Mouse (Mus musculus): ENCODE data around the gene Cdca5. TPM values are rescaled to one million over a fixed set of nuclear protein-coding genes. Genes with fewer than 3 reads are reported as not detected.
"Not testable (repeated sequence)": the region's sequence is repeated elsewhere in the genome, so short reads cannot be mapped to it uniquely, and the experiment has no call there.

Cdca5 gene
- total RNA-seq (2021): not detected
- long read RNA-seq, experiment 1: 0 reads
- long read RNA-seq, experiment 2: 0 reads

GRCm38 (mm10) chr19:6084478-6085248, at the start of gene Cdca5, which contains the start of gene Zfpl1:
Gene Cdca5, plus strand, starts transcription at chr19:6084983.
Gene Zfpl1, minus strand, starts transcription at chr19:6084956.
- DNase-seq (ENCODE audit: low spot score): peak; percentile 96

- no peak for DNase-seq (ENCODE audit: low spot score)
Observed at GRCm38 (mm10) chr19:6035966-6036585, 48.7 kb upstream of the Cdca5 start.

GRCm38 (mm10) chr19:6037695-6038094, 47.1 kb upstream of the Cdca5 start:
- DNase-seq (ENCODE audit: low spot score): no peak

DNA sequence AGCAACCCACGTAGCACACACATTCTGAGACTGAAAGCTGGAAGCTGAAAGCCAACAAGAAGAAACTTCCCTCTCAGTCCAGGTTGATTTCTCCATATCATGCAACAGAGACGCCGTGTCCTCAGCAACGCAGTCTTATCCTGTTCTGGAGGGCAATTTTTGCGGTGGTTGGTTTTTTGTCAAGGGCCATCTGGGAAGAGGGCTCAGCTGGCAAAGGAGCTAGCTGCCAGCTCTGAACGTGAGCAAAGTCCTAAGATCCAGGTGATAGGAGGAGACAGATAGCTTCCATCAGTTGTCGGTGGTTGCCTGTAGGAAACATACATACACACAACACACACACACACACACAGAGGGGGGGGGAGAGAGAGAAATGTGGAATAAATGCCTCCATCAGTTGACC, 46.5 kb upstream of the Cdca5 start:
- DNase-seq (ENCODE audit: low spot score): no peak

- DNase-seq (ENCODE audit: low spot score): no peak
Observed at GRCm38 (mm10) chr19:6040002-6040401, 44.8 kb upstream of the Cdca5 start.

GRCm38 (mm10) chr19:6042293-6042692, 42.5 kb upstream of the Cdca5 start:
- no peak for DNase-seq (ENCODE audit: low spot score)

DNA sequence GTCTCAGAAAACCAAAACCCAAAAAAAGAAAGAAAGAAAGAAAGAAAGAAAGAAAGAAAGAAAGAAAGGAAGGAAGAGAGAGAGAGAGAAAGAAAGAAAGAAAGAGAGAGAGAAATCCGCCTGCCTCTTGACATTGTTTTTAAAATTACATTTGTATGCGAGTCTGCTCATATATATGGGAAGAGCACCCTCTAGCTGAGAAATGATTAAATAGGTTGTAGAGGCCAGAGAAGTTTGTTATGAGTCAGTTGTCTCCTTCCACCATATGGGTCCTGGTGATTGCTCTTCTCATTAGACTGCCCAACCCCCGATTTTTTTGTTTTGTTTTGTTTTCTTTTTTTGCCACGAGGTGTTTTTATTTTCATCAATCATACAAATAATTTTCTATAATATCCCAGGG, 40.7 kb upstream of the Cdca5 start:
- not testable (repeated sequence) for DNase-seq (ENCODE audit: low spot score)

DNA sequence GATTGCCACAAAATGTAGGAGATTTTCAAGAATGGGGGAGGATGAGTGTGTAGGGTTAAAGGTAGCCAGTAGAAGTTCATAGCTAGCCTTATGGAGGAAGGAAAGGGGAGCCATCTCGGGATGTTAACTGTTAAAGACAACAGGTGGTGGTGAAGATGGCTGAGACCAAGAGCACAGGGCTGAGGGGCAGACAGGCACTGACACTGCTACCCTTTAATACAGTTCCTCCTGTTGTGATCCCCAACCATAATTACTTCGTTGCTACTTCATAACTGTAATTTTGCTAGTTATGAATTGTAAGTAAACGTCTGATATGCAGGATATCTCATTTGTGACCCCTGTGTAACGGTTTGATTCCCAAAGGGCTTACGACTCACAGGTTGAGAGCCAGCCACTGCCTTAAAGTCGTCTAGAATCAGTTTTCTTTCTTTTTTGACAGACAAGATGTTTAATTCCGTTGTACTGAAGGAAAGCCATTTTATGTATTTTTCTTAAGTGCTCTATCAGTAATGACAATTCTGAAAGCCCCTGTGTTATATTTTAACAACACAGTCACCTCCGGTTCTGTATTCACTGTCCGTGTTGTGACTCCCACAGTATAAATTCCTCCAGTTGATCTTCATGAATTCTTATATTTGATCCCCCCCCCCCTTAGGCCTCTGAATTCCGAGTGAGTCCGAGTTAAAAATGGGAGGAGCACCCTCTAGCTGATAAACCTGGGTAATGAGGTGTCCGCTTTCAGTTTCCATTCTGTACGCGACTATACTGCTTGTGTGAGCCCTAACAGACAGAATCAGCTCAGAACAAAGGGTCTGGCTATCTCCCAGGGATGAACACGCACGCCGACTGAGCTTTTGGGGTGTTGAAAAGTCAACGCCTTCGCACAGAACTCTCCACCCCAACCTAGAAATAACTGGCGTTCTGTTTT, 39.2 kb upstream of the Cdca5 start:
- no peak for DNase-seq (ENCODE audit: low spot score)

DNA sequence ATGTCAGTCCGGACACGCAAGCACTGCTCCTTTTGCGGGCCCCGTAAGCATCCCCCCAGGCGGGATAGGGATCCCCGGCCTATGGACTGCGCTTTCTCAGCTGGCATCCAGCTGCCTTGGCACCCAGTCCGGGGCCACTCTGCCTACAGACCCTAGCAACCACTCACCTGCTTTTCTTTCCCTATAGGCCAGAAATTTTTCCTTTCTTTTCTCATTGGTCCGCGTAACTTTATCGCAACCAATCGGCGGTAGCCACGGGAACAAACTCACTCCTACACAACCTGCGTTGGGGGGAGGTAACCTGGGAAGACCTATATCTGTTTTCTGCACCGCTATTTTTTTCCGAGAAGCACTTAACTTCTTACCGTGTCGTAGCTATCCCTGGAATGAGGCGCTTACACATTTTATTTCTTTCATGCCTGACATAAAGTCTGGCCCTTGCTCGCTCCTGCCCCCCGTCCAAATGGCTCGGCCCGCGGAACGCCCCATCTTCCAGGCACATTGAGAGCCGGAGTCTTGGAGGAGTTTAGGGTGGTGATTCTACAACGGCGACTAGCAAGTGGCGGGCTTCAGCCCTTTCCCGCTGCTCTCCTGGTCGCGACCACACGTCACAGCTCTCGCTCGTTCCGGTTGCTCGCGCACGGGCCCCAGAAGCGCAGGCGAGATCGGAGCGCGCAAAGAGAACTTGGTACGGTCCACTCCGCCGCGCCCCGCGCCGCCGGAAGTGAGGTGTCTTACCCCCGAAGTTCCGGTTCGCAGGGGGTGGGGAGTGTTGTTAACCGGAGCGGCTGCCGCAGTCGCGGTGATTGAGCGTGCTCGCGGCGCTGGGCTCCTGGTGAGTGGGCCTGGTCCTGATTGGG, 38.3 kb upstream of the Cdca5 start, which contains the start of gene Syvn1:
Gene Syvn1, plus strand, starts transcription at position 283 of the 860 bp plus-strand sequence.
- peak; percentile 92 for DNase-seq (ENCODE audit: low spot score)

GRCm38 (mm10) chr19:6047154-6047898, 37.5 kb upstream of the Cdca5 start:
- peak; percentile 5 for DNase-seq (ENCODE audit: low spot score)

- DNase-seq (ENCODE audit: low spot score): no peak
Observed at GRCm38 (mm10) chr19:6047899-6048166, 37.0 kb upstream of the Cdca5 start.

GRCm38 (mm10) chr19:6048681-6049410, 35.9 kb upstream of the Cdca5 start:
- no peak for DNase-seq (ENCODE audit: low spot score)

GRCm38 (mm10) chr19:6052516-6052915, 32.3 kb upstream of the Cdca5 start:
- no peak for DNase-seq (ENCODE audit: low spot score)

DNA sequence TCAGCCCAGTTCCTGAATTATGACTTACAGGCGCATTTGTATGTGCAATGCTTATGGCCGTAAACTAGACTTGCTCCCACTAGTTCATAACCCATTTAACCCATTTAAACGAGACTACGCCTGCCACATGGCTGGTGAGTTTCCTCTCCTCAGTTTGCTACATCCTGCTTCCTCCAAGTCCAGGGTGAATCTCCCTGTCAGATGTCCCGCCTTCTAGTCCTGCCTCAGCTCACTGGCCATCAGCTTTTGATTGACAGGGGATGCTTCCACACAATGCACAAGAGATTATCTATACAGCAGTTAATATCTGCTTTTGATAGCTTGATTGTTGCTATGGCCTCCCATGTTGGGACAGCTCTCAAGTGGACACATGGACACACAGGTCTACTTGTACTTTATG, 30.5 kb upstream of the Cdca5 start:
- DNase-seq (ENCODE audit: low spot score): no peak

- no peak for DNase-seq (ENCODE audit: low spot score)
Observed at GRCm38 (mm10) chr19:6056696-6057095, 28.1 kb upstream of the Cdca5 start.

- DNase-seq (ENCODE audit: low spot score): peak; percentile 98
Observed at GRCm38 (mm10) chr19:6057313-6058096, 27.3 kb upstream of the Cdca5 start, which contains the start of the genes Mrpl49 and Fau. Gene Mrpl49, minus strand, starts transcription at chr19:6057785. Gene Fau, plus strand, starts transcription at chr19:6057844.

GRCm38 (mm10) chr19:6058513-6058912, 26.3 kb upstream of the Cdca5 start:
- DNase-seq (ENCODE audit: low spot score): no peak

GRCm38 (mm10) chr19:6058966-6059365, 25.8 kb upstream of the Cdca5 start:
- DNase-seq (ENCODE audit: low spot score): no peak
